Mouse (Mus musculus) common myeloid progenitor, adult 5-6 weeks (primary cell): ENCODE results near the gene Ppil1. TPM values are rescaled to one million over a fixed set of nuclear protein-coding genes. Genes with fewer than 3 reads are reported as not detected.

Experiments used
- ATAC-seq: replicated peaks from 2 replicates; pipeline ENCODE4 v1.8.0; 2016; ENCODE audit warnings: low read depth, mild to moderate bottlenecking, moderate TSS enrichment, inconsistent platforms; ENCODE audit not compliant: poor library complexity, severe bottlenecking
- total RNA-seq: library from RNA; stranded (forward); fragments of 200-1000, 187-1606 nt; gene quantifications from 2 replicates; pipeline ENCODE4 v1.2.3, GENCODE M21; 2017

The Ppil1 gene
- total RNA-seq, 1 experiment from 2014 or later, result 94.5 TPM

GRCm38 (mm10) chr17:29211836-29212235 lies 52.1 kb downstream of the Ppil1 start:
- no peak for ATAC-seq

DNA sequence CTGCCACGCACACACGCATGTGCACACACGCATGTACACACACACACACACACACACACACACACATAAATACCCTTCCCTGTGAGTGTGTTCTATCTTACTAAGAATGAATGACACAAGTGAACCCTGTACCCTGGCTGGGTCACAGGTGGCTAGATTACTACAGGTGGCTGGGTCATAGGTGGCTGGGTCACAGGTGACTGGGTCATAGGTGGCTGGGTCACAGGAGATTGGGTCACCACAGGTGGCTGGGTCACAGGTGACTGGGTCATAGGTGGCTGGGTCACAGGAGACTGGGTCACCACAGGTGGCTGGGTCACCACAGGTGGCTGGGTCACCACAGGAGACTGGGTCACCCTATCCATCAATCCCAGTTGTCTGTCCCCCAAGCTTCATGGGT lies 53.9 kb downstream of the Ppil1 start:
- ATAC-seq, result no peak

GRCm38 (mm10) chr17:29206052-29206451 lies 57.9 kb downstream of the Ppil1 start:
- ATAC-seq, result no peak

GRCm38 (mm10) chr17:29202604-29203003 lies 61.4 kb downstream of the Ppil1 start:
- no peak for ATAC-seq

Other genes starting within 250 kb of the Ppil1 start
- gene Srsf3, start 231.6 kb downstream of the Ppil1 start, total RNA-seq, result 954 and 1,077 TPM in 2 replicates
- 3.7 and 7.9 TPM in 2 replicates for gene Cdkn1a, start 173.2 kb downstream of the Ppil1 start, total RNA-seq
- 147 and 213 TPM in 2 replicates for gene Rab44, start 150.0 kb downstream of the Ppil1 start, total RNA-seq
- gene Cpne5, start 26.0 kb downstream of the Ppil1 start, total RNA-seq, result 0.64 and 0.87 TPM in 2 replicates
- 51.3 and 77.8 TPM in 2 replicates for gene BC004004, start 4.6 kb upstream of the Ppil1 start, total RNA-seq
- 2.4 and 2.9 TPM in 2 replicates for gene Pi16, start 53.5 kb upstream of the Ppil1 start, total RNA-seq
- gene Mtch1, start 83.7 kb upstream of the Ppil1 start, total RNA-seq, result 56.5 and 76.6 TPM in 2 replicates
- gene Fgd2, start 96.7 kb upstream of the Ppil1 start, total RNA-seq, result 23.9 and 39.0 TPM in 2 replicates
- gene Pim1, start 226.6 kb upstream of the Ppil1 start, total RNA-seq, result 205 and 249 TPM in 2 replicates